Mouse (Mus musculus): ENCODE results near the gene Chuk.

- no peak for TF ChIP-seq CTCF (IDR thresholded peaks at IDR 0.05; ENCODE audit: borderline replicate concordance, control insufficient read depth, extremely low read depth, insufficient read depth, low read length, poor library complexity)
- TF ChIP-seq POLR2A (IDR thresholded peaks at IDR 0.05; ENCODE audit: control insufficient read depth, extremely low read depth, insufficient read depth, low read length, poor library complexity), result no peak
These were observed 21.3 kb upstream of the Chuk start for GRCm38 (mm10) chr19:44128560-44128959.

Data from thymus, adult 2 months (tissue).